Mouse (Mus musculus): Measurements from ENCODE around the gene Cks2. TPM values are rescaled to one million over a fixed set of nuclear protein-coding genes. Genes with fewer than 3 reads are reported as not detected.
A peak's percentile ranks its signal among the peaks of the same experiment; 100 is the strongest.

The Cks2 gene
- total and polyA plus RNA-seq, 3 experiments = 243 to 846 (median 297) TPM

- no peak for DNase-seq (ENCODE audit: low read depth, low spot score)
- peaks cover 2 to 3% of the 10 kb centered on the region in 2 experiments for H3K4me1 ChIP-seq (ENCODE audit: control insufficient read depth in 1 of 2, insufficient read depth in 2 of 2, low read length in 2 of 2)
- H3K36me3 ChIP-seq (ENCODE audit: control insufficient read depth in 1 of 2, insufficient read depth in 2 of 2, low read length in 2 of 2) = peaks cover 3 to 9% of the 10 kb centered on the region in 2 experiments; a peak in 3 of 4 replicates
- no peaks in the 10 kb centered on the region for H3K27me3 ChIP-seq (ENCODE audit: control insufficient read depth in 1 of 2, insufficient read depth in 2 of 2, low read length in 2 of 2)
- H3K27ac ChIP-seq (ENCODE audit: control insufficient read depth, low read depth, low read length) = no peak overlapping the region
- H3K4me3 ChIP-seq (ENCODE audit: control insufficient read depth in 1 of 2, insufficient read depth in 1 of 2, low read depth in 2 of 2, low read length in 2 of 2) = no peak overlapping the region
- H3K9me3 ChIP-seq (replicated peaks; ENCODE audit: insufficient read depth, low read length) = no peaks in the 10 kb centered on the region
- H3K9ac ChIP-seq (ENCODE audit: control insufficient read depth, low read depth, low read length, poor library complexity, severe bottlenecking) = no peak overlapping the region
- H3K79me2 ChIP-seq (ENCODE audit: control insufficient read depth, insufficient read depth, low read length, poor library complexity) = peaks cover 13% of the 10 kb centered on the region
- TF ChIP-seq ZNF384 (IDR thresholded peaks at IDR 0.05; ENCODE audit: low read depth, low read length) = peak; percentile 85
- TF ChIP-seq TAL1 (IDR thresholded peaks at IDR 0.05; ENCODE audit: low read length) = no peak
- no peak for TF ChIP-seq MYB (IDR thresholded peaks at IDR 0.05; ENCODE audit: low read depth, low read length)
Observed at GRCm38 (mm10) chr13:51641424-51641823, 3.6 kb upstream of the Cks2 start.

GRCm38 (mm10) chr13:51642171-51642778 is 2.8 kb upstream of the Cks2 start:
- no peak overlapping the region for H3K9ac ChIP-seq (ENCODE audit: control insufficient read depth, low read depth, low read length, poor library complexity, severe bottlenecking)
- H3K79me2 ChIP-seq (ENCODE audit: control insufficient read depth, insufficient read depth, low read length, poor library complexity) = peaks cover 21% of the 10 kb centered on the region
- peaks cover 2 to 3% of the 10 kb centered on the region in 2 experiments for H3K4me1 ChIP-seq (ENCODE audit: control insufficient read depth in 1 of 2, insufficient read depth in 2 of 2, low read length in 2 of 2)
- H3K4me3 ChIP-seq (ENCODE audit: control insufficient read depth in 1 of 2, insufficient read depth in 1 of 2, low read depth in 2 of 2, low read length in 2 of 2) = no peak overlapping the region
- no peak overlapping the region for H3K27ac ChIP-seq (ENCODE audit: control insufficient read depth, low read depth, low read length)
- TF ChIP-seq ELF1 (IDR thresholded peaks at IDR 0.05; ENCODE audit: low read depth, low read length) = no peak
- TF ChIP-seq CHD2 (IDR thresholded peaks at IDR 0.05; ENCODE audit: low read length) = no peak
- no peak for TF ChIP-seq GABPA (IDR thresholded peaks at IDR 0.05; ENCODE audit: low read depth, low read length)
- TF ChIP-seq ZMIZ1 (IDR thresholded peaks at IDR 0.05; ENCODE audit: low read depth, low read length) = no peak
- no peak for DNase-seq (ENCODE audit: low read depth, low spot score)
- H3K36me3 ChIP-seq (ENCODE audit: control insufficient read depth in 1 of 2, insufficient read depth in 2 of 2, low read length in 2 of 2) = peaks cover 4 to 9% of the 10 kb centered on the region in 2 experiments; a peak in 3 of 4 replicates
- no peaks in the 10 kb centered on the region for H3K27me3 ChIP-seq (ENCODE audit: control insufficient read depth in 1 of 2, insufficient read depth in 2 of 2, low read length in 2 of 2)
- H3K9me3 ChIP-seq (replicated peaks; ENCODE audit: insufficient read depth, low read length) = no peaks in the 10 kb centered on the region

- Histone ChIP-seq H3K27ac (ENCODE audit: control insufficient read depth, low read depth, low read length) (peak overlapping the region; percentile 86), H3K4me1 (ENCODE audit: control insufficient read depth in 1 of 2, insufficient read depth in 2 of 2, low read length in 2 of 2) (peaks cover 2 to 6% of the 10 kb centered on the region in 2 experiments), H3K9ac (ENCODE audit: control insufficient read depth, low read depth, low read length, poor library complexity, severe bottlenecking) (peak overlapping the region; percentile 79), H3K27me3 (ENCODE audit: control insufficient read depth in 1 of 2, insufficient read depth in 2 of 2, low read length in 2 of 2) (no peaks in the 10 kb centered on the region), H3K9me3 (replicated peaks; ENCODE audit: insufficient read depth, low read length) (no peaks in the 10 kb centered on the region), H3K36me3 (ENCODE audit: control insufficient read depth in 1 of 2, insufficient read depth in 2 of 2, low read length in 2 of 2) (peaks cover 4 to 20% of the 10 kb centered on the region in 2 experiments; a peak in 3 of 4 replicates), H3K4me3 (ENCODE audit: control insufficient read depth in 1 of 2, insufficient read depth in 1 of 2, low read depth in 2 of 2, low read length in 2 of 2) (peak overlapping the region; percentile 69 to 72), H3K79me2 (ENCODE audit: control insufficient read depth, insufficient read depth, low read length, poor library complexity) (peaks cover 38% of the 10 kb centered on the region)
- peak; percentile 72 for DNase-seq (ENCODE audit: low read depth, low spot score)
- TF ChIP-seq MAX (IDR thresholded peaks at IDR 0.05; ENCODE audit: low read length) = peak; percentile 50; the same call in 1 of the 2 replicates
- no peak for TF ChIP-seq POLR2AphosphoS5 (IDR thresholded peaks at IDR 0.05; ENCODE audit: borderline replicate concordance, low read depth, low read length)
- peak; percentile 62 to 67; a peak in 3 of 4 replicates for TF ChIP-seq EP300 (IDR thresholded peaks at IDR 0.05; ENCODE audit: low read depth in 1 of 2, low read length in 2 of 2)
- peak; percentile 47; the same call in 1 of the 2 replicates for TF ChIP-seq USF1 (IDR thresholded peaks at IDR 0.05; ENCODE audit: low read depth, low read length)
- TF ChIP-seq MYC (IDR thresholded peaks at IDR 0.05; ENCODE audit: low read depth, low read length) = no peak
- peak; percentile 81 for TF ChIP-seq ZNF384 (IDR thresholded peaks at IDR 0.05; ENCODE audit: low read depth, low read length)
- peak; percentile 84 for TF ChIP-seq ETS1 (IDR thresholded peaks at IDR 0.05; ENCODE audit: low read depth, low read length)
- no peak for TF ChIP-seq ELF1 (IDR thresholded peaks at IDR 0.05; ENCODE audit: low read depth, low read length)
- TF ChIP-seq ZKSCAN1 (IDR thresholded peaks at IDR 0.05; ENCODE audit: low read depth, low read length) = no peak
- no peak for TF ChIP-seq MYB (IDR thresholded peaks at IDR 0.05; ENCODE audit: low read depth, low read length)
- no peak for TF ChIP-seq UBTF (IDR thresholded peaks at IDR 0.05; ENCODE audit: borderline replicate concordance, insufficient read depth, low read depth, low read length)
- TF ChIP-seq RAD21 (IDR thresholded peaks at IDR 0.05; ENCODE audit: low read depth, low read length) = no peak
- TF ChIP-seq NRF1 (IDR thresholded peaks at IDR 0.05; ENCODE audit: insufficient read depth, low read depth, low read length, poor library complexity, severe bottlenecking) = no peak
- TF ChIP-seq KAT2A (conservative IDR thresholded peaks at IDR 0.05; ENCODE audit: low read depth, low read length) = no peak
- no peak for TF ChIP-seq MAZ (IDR thresholded peaks at IDR 0.05; ENCODE audit: low read depth, low read length)
- TF ChIP-seq USF2 (IDR thresholded peaks at IDR 0.05; ENCODE audit: borderline replicate concordance in 1 of 2, insufficient read depth in 1 of 2, low read depth in 1 of 2, low read length in 2 of 2) = no peak
- no peak for TF ChIP-seq MAFK (IDR thresholded peaks at IDR 0.05; ENCODE audit: borderline replicate concordance, low read depth, low read length)
Observed at GRCm38 (mm10) chr13:51643924-51644828, 856 bp upstream of the Cks2 start.
